Mouse (Mus musculus) heart, adult 2 months (tissue): Measurements from ENCODE around the gene Sp7.

ENCODE experiments used
- CTCF ChIP-seq: fragments of 200-600 bp; IDR thresholded peaks from 2 replicates; pipeline ENCODE4 v1.8.1; 2022; ENCODE audit warnings: antibody characterized with exemption, mild to moderate bottlenecking, moderate library complexity
- EP300 ChIP-seq: fragments of 200-500 bp; IDR thresholded peaks from 2 replicates; pipeline ENCODE4 v1.6.1; 2011; ENCODE audit warnings: low read depth, low read length, control low read depth; ENCODE audit not compliant: insufficient read depth
- POLR2A ChIP-seq: fragments of 200-500 bp; IDR thresholded peaks from 2 replicates; pipeline ENCODE4 v1.6.1; 2011; ENCODE audit warnings: mild to moderate bottlenecking, low read depth, low read length, control low read depth; ENCODE audit not compliant: insufficient read depth

GRCm38 (mm10) chr15:102370727-102371126 lies 3.7 kb upstream of the Sp7 start:
- TF ChIP-seq POLR2A (no peak), CTCF (no peak), EP300 (no peak)
